Mouse (Mus musculus): ENCODE results near the gene AC131692.1.

The AC131692.1 gene

DNA sequence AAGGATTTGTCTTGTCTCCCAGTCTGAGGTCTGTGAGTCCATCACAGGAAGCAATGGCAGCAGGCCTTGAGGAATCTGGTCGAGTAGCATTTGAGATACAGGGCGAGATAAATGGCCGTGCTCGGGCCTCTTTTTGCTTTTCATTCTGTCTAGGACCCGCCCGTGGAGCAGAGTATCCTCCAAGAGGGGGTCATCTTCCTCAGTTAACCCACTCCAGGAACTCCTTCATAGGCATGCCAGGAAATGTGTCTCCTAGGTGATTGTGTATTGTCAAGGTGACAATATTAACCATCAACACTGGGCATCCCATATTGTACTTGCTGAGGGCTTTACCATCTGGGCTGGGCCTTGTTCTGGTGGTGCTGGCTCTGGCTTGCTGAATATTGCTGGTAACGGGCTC, at the start of gene AC131692.1:
Gene AC131692.1 (plus strand): TSS at position 301 of the 400 bp plus-strand sequence.
- DNase-seq = no peak

DNA sequence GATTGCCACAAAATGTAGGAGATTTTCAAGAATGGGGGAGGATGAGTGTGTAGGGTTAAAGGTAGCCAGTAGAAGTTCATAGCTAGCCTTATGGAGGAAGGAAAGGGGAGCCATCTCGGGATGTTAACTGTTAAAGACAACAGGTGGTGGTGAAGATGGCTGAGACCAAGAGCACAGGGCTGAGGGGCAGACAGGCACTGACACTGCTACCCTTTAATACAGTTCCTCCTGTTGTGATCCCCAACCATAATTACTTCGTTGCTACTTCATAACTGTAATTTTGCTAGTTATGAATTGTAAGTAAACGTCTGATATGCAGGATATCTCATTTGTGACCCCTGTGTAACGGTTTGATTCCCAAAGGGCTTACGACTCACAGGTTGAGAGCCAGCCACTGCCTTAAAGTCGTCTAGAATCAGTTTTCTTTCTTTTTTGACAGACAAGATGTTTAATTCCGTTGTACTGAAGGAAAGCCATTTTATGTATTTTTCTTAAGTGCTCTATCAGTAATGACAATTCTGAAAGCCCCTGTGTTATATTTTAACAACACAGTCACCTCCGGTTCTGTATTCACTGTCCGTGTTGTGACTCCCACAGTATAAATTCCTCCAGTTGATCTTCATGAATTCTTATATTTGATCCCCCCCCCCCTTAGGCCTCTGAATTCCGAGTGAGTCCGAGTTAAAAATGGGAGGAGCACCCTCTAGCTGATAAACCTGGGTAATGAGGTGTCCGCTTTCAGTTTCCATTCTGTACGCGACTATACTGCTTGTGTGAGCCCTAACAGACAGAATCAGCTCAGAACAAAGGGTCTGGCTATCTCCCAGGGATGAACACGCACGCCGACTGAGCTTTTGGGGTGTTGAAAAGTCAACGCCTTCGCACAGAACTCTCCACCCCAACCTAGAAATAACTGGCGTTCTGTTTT, 48.6 kb upstream of the AC131692.1 start:
- DNase-seq = peak; percentile 20

DNA sequence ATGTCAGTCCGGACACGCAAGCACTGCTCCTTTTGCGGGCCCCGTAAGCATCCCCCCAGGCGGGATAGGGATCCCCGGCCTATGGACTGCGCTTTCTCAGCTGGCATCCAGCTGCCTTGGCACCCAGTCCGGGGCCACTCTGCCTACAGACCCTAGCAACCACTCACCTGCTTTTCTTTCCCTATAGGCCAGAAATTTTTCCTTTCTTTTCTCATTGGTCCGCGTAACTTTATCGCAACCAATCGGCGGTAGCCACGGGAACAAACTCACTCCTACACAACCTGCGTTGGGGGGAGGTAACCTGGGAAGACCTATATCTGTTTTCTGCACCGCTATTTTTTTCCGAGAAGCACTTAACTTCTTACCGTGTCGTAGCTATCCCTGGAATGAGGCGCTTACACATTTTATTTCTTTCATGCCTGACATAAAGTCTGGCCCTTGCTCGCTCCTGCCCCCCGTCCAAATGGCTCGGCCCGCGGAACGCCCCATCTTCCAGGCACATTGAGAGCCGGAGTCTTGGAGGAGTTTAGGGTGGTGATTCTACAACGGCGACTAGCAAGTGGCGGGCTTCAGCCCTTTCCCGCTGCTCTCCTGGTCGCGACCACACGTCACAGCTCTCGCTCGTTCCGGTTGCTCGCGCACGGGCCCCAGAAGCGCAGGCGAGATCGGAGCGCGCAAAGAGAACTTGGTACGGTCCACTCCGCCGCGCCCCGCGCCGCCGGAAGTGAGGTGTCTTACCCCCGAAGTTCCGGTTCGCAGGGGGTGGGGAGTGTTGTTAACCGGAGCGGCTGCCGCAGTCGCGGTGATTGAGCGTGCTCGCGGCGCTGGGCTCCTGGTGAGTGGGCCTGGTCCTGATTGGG, 47.7 kb upstream of the AC131692.1 start, which contains the start of gene Syvn1:
Gene Syvn1 (plus strand): TSS at position 283 of the 860 bp plus-strand sequence.
- DNase-seq = peak; percentile 91

DNA sequence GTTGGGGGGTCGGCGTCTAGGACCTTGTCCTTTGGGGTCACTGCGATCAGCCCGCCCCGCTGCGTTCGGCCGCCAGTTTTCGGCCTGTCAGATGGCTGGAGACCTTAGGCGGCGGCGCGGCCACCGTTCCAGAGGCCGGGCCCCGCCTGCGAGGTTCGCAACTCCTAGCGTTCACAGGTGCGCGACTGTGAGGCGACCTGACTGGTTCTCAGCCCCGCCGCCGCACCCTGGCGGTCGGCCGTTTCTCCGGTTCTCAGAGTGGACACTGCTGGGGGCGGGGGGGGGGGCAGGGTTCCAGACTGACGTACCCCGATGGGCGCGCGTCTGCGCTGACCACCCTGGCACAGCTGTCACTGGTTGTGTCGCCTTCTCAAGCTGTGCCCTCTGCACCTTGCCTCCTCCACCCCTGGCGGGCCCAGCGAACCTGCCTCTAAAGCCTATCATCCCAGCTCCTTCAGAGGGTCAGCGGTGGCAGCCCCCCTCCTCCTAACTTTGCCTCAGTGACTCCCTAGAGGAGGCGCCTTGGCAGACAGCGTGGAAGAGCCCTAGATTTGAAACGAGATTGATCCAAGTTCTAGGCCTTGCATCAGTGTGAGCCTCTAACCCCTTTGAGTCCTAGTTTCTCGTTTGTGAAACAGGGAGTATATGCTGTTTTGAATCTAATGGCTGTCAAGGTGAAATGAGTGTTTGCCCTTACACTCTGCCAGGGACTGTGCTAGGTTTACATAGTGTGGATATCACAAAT, 46.9 kb upstream of the AC131692.1 start:
- peak; percentile 68 for DNase-seq

DNA sequence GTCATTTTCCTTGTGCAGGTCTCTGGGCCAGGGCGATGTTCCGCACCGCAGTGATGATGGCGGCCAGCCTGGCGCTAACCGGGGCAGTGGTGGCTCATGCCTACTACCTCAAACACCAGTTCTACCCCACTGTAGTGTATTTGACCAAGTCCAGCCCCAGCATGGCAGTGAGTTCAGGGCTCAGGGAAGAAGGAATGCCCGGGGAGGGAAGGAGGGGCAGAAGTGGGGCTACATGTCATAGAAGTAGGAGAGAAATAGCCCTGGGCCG, 46.4 kb upstream of the AC131692.1 start:
- DNase-seq = peak; percentile 42

DNA sequence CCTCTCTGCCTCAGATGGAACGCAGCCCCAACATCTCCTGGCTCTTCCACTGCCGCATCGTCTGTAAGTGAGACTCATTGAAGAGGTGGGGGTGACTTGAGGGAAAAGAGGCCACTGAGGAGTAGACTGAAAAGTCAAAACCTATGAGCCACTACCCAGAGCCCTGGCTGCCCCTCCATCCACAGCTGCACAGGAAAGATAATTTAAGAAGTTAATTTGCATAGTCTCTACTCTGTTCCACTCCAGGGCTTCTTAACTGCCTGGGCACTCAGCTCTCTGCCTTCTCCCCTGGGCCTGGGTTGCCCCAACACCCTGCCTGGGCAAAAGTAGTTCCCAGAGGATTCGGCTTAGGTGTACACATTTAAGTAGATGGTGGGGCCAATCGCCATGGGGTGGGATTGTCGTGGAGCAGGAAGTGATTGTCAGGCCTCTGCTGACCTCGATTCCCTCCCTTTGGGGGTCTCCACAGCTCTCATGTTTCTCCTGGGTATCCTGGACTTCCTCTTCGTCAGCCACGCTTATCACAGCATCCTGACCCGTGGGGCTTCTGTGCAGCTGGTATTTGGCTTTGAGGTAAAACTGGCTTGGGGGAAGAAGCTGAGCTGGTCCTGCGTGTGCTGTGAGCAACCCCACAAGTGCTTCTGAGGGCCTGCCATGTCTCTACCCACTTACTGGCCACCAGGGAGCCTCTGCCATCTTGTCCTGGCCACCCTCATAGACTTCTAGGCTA, 45.4 kb upstream of the AC131692.1 start:
- DNase-seq = peak; percentile 32

DNA sequence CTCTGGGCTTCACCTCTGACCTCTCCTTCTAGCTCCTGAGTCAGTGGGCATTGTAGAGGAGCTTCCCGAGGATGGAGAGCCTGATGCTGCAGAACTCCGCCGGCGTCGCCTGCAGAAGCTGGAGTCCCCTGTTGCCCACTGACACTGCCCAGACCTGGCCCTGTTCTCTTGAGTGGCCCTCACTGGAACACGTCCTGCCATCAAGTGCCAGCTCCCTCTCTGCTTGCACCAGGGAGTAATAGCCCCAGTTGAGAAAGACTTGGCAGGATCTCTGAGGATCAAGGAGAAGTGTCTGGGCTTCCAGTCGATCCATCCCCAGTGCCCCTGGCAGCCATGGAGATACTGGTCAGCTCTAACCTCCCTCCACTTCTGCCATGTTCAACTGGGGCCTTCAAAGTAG, 41.7 kb upstream of the AC131692.1 start:
- DNase-seq = peak; percentile 26

DNA sequence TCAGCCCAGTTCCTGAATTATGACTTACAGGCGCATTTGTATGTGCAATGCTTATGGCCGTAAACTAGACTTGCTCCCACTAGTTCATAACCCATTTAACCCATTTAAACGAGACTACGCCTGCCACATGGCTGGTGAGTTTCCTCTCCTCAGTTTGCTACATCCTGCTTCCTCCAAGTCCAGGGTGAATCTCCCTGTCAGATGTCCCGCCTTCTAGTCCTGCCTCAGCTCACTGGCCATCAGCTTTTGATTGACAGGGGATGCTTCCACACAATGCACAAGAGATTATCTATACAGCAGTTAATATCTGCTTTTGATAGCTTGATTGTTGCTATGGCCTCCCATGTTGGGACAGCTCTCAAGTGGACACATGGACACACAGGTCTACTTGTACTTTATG, 39.9 kb upstream of the AC131692.1 start:
- DNase-seq = no peak

DNA sequence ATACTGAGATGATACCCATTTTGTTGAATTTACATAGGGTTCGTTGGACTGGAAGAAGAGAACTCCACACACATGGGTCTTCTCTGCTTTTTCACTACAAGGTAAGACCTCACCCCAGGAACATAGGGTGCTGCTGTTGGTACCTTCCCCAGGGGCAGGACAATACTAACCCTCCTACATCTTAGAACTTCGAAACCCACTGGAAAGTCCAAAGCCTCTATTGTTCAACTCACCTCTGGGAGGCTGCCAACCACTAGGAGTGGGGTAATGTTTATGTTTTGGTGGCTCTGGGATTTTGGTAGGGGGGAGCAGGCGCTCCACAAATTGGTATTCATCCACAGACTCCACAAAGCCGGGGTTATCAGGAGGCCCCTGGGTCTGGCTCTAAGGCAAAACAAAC, 37.5 kb upstream of the AC131692.1 start:
- DNase-seq = peak; percentile 50

DNA sequence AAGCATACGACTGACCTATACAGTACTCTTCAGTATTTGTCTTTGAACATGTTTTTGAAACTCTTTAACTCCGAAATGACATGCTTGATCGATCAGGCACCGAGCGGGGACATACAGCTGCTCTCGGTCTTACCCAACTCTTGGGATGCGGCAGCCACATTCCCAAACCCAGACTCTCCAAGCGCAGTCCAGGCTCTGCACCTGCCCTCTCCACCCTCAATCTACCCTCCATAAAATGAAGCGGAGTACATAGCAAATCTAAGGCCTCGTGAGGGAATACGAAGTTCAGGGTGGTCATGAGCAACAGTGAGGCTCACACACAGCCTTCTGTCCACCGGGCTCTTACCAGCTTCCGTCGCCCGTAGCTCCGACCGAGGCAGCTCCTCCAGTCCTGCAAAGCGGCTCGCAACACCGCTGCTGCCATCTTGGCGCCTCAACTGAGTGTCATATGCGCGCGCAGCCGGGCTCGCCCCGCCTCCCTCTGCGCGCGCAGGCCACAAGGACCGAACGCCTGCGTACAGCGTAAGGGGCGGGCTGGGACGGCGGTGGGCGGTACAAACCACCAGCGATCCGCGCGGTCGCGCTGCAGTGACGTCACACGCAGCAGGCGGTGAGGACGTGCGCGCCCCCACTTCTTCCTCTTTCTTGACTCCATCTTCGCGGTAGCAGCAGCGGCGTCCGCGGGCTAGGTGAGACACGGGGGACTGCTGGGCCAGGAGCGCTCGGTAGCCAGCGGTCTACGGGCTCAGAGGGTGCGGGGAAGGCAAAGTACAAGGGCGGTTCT, 36.7 kb upstream of the AC131692.1 start, which contains the start of the genes Mrpl49 and Fau:
Gene Mrpl49 (minus strand): TSS at position 473 of the 784 bp plus-strand sequence.
Gene Fau (plus strand): TSS at position 532 of the 784 bp plus-strand sequence.
- peak; percentile 99 for DNase-seq

DNA sequence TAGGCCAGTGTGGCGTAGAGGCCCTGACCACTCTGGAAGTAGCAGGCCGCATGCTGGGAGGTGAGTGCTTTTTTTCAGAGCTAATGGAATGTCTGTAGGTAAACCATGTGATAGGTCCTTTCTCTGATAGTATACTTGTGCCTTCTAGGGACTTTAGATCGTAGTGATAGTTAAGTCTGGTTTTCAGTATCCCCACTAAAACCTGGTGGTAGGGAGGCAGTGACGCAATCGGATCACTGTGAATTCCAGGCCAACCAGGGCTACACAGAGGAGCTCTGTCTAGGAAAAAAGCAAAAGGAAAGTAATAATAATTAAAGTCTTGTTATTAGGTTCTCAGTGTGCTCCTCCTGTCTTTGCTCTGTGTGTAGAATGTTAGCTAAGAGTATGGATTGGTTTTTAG, 35.7 kb upstream of the AC131692.1 start:
- DNase-seq = no peak

DNA sequence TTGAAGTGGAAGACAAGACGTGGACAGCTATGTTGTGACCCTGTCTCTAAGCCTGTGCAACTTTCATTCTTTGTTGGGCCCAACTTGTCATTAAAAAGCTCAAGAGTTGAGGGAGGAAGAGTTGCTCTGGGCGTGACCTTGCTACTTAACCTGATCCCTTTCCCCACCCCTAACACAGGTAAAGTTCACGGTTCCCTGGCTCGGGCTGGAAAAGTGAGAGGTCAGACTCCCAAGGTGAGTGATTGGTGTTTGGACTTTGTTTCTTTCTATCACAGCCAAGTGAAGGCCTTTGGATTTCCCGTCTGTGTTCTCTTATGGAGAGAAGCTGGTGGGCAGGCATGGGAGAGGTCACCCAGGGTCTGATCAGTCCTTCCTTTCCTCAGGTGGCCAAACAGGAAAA, 35.3 kb upstream of the AC131692.1 start:
- DNase-seq = peak; percentile 30

DNA sequence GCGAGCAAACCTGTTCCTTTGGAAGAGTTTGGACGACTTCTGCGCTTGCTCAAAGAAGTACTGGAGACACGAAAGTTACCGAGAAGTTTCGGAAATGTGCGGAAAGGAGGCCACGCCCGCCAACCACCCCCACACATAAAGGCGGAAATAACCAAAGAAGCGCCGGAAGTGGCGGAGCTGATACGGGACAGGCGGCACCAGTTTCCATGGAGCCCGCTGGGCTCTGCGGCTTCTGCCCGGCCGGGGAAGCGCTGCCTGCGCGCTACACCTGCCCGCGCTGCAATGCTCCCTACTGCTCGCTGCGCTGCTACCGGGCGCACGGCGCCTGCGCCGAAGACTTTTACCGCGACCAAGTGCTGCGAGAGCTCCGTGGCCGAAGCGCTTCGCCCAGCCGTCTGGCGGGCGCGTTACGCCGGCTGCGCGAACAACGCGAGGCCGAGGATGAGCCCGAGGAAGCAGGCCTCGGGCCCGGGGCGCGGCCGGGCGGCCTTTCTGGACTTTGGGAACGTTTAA, 33.1 kb upstream of the AC131692.1 start, which contains the start of gene Znhit2:
Gene Znhit2 (plus strand): TSS at position 172 of the 513 bp plus-strand sequence.
- peak; percentile 86 for DNase-seq

DNA sequence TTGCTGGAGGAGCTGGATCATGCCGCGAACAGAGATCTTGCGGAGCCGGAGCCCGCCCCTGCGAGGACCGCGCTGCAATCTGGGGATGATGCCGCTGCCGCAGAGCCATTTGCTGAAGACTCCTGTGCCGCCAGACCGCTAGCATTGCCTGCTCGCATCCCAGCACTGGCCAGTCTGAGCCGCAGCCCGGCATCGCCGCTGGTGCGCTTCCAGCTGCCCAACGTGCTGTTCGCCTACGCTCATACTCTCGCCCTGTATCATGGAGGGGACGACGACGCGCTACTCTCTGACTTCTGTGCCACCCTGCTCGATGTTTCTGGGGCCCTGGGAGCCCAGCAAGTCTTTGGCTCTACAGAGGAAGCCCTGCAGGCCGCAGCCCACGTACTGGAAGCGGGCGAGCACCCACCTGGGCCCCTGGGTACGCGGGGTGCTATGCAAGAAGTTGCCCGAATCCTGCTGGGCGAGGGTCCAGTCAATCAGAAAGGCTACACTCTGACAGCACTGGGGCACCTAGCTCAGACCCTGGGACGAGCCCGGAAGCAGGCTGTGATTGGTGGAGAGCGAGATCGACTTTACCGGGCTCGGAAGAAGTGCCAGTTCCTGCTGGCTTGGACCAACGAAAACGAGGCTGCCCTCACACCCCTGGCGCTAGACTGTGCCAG, 32.4 kb upstream of the AC131692.1 start:
- DNase-seq = peak; percentile 59

DNA sequence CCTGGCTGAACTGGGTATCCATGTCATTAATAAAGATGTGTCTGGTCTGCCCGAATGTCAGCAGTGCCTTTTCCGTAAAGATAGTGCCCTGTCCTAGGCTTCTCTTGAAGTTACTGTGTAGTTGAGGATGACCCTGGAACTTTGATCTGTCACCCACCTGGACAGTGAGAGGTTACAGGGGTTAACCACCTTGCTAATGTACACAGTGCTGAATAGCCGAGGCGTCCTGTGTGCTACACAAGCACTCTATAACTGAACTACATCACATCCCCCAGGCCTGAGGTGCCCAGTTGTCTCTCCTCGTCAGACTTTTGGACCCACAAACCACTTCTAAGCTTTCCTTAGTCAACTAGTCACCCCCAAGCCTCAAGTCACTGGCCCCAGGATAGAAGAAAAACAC, 31.8 kb upstream of the AC131692.1 start:
- no peak for DNase-seq

DNA sequence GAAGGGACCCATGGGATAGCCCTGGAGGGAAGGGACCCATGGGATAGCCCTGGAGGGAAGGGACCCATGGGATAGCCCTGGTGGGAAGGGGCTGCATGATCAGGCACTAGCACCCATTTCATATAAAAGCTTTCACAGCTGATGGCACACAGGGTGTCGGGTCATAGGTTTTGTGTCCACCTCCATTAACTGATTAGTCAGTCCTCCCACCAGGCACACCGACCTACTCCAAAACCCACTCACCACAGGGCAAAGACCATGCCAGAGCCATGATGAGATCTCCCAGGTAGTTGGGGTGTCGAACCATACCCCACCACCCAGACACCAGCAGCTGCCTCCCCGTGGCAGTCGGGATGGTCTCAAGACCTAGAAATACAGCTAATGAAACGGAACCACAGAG, 31.1 kb upstream of the AC131692.1 start:
- peak; percentile 36 for DNase-seq

DNA sequence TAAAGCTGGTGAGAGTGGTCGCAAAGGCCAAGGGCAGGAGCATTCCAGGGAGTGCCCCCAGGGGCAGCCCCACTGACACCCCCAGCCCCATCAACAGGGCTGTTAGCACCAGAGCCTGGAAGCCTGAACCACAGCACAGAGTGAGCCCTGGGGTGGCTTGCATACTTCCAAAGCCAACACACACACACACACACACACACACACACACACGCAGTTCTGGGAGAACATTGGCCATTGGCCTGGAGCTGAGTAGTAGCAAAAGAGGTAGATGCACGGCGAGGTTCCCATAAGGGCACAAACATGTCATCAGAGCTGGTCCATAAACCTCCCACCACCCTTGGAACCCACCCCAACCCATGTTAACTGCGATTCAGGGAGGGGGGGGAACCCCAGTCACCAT, 27.6 kb upstream of the AC131692.1 start:
- DNase-seq = no peak

DNA sequence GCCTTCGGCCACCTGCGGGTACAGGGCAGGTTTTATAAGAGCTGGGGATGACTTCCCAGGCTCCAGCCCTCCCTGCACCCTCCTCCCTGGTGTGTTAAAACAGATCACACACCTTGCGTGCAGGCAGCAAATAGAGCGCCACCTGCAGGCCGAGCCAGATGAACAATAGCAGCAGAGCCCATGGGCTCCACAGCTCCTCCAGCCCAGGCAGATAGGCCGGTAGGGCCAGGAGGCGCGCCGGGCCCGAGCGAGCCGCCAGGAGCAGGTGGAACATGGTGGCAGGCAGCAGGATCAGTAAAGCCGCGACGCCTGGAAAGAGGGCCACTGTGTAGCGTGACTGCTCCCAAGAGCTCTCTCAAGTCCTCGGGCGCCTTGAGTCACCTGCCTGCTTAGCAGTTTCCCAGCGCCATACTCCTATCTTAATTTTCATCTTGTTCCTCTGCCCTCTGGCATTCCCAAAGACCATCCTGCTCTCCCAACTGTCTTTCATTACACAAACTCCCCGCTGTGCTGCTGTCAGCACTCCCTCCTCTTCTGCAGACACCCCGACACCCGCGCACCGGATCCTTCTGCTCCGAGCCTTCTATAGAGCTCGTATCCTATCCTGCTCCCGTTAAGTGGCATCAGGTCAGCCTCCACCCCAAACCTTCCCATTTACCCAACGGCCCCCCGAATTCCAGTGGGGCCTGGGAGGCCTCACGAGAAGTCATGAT, 27.1 kb upstream of the AC131692.1 start:
- peak; percentile 90 for DNase-seq

DNA sequence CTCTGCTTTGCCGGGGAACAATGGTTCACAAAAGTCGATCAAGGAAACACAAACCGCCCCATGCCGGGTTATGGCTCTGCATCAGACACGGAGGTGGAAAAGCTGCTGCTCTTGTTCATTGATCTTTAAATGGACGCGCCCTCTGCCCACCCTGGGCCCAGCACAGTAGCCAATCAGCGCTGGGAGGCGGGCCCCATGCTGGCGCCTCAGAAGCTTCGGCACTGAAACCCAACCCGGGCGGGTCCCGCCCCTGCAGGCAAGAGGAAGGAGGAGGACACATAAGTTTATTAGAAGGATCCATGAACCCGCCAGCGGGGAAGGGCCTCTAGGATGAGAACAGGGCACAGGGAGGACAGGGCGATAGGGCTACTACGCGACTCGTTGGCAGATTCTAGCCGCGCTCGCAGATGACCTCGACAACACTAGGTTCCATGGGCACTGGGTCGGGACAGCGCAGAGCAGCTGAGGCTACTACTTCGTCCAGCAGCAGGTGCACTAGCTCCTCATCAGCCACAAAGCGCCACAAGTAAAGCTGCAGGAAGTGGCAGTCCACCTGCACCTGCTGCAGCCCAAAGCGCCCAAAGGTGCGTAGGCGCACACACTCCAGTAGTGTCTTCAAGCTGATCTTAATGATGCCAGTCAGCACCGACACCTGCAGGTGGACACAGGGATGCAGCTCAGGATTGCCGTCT, 26.3 kb upstream of the AC131692.1 start, which contains the start of gene Tm7sf2:
Gene Tm7sf2 (minus strand): TSS at position 650 of the 692 bp plus-strand sequence.
- DNase-seq = peak; percentile 86
